ENCODE assay signal across 9 mouse cellular contexts in genomic region chr3:101603194-101603593, GRCm38 (mm10). TPM values are rescaled to one million over a fixed set of nuclear protein-coding genes. Genes with fewer than 3 reads are reported as not detected.
DNase-seq lines count a peak whose midpoint lies in the region; ATAC-seq lines count a peak whose summit lies in the region.
"Had no signal": no experiment of that assay in that cellular context is flagged by ENCODE, and none has a peak within 500 bp of the region (broad histone marks: within the 10 kb centered on the region; RNA-seq: fewer than 3 reads in every experiment).

No protein-coding gene starts in this region.

- intact Hi-C loops in left cerebral cortex, postnatal 36 days (cut with DNase I) = loop anchor here (5.0 kb wide), 1 partner anchor 96 kb away; no protein-coding TSS in a partner anchor

- H3K27ac ChIP-seq in heart, embryonic 11.5 days (ENCODE audit: low read depth, low read length) = peak overlapping the region; percentile 100
- H3K27ac ChIP-seq in hindbrain, embryonic 10.5 days = peak overlapping the region; percentile 99
- H3K27ac ChIP-seq in midbrain, embryonic 10.5 days (replicated peaks) = peak overlapping the region; percentile 99

- H3K9ac ChIP-seq in heart, embryonic 11.5 days (ENCODE audit: low read depth, low read length) = peak overlapping the region; percentile 100

- 14% methylated on average over 7 of the region's 7 CpGs for WGBS in heart, embryonic 11.5 days (ENCODE audit: insufficient replicate concordance)
- WGBS in hindbrain, embryonic 10.5 days = 42% methylated on average over 7 of the region's 7 CpGs
- WGBS in midbrain, embryonic 10.5 days = 46% methylated on average over 7 of the region's 7 CpGs

- ATAC-seq in heart, embryonic 11.5 days (replicated peaks; ENCODE audit: insufficient number of reproducible peaks, low FRiP score, low TSS enrichment) = no peak

- peaks cover 53% of the 10 kb centered on the region for H3K4me1 ChIP-seq in heart, embryonic 11.5 days (ENCODE audit: control insufficient read depth, insufficient read depth, low read length)
- H3K4me1 ChIP-seq in hindbrain, embryonic 10.5 days (replicated peaks) = peaks cover 69% of the 10 kb centered on the region
- H3K4me1 ChIP-seq in midbrain, embryonic 10.5 days = peaks cover 69% of the 10 kb centered on the region

- no peaks in the 10 kb centered on the region for H3K27me3 ChIP-seq in heart, embryonic 11.5 days (ENCODE audit: control insufficient read depth, insufficient read depth, low read length)
- peaks cover 15% of the 10 kb centered on the region; the same call in 1 of the 2 replicates for H3K27me3 ChIP-seq in hindbrain, embryonic 10.5 days (ENCODE audit: insufficient read depth, poor library complexity, severe bottlenecking)
- peaks cover 14% of the 10 kb centered on the region for H3K27me3 ChIP-seq in midbrain, embryonic 10.5 days (ENCODE audit: low read depth, poor library complexity, severe bottlenecking)
- H3K27me3 ChIP-seq: Patski had no signal

- DNase-seq in heart, postnatal 4 days = no peak
- peak; percentile 14 for DNase-seq in NIH3T3 (ENCODE audit: low read depth)
- DNase-seq in hindbrain, embryonic 10.5 days (ENCODE audit: low spot score) = no peak
- DNase-seq in midbrain, embryonic 10.5 days (ENCODE audit: low spot score) = no peak
- no peak for DNase-seq in ovary, postnatal 10 days (ENCODE audit: low spot score)
- DNase-seq in left cerebral cortex, postnatal 36 days (ENCODE audit: low spot score in 2 of 2) = no peak
- DNase-seq in embryo, embryonic 11 days = no peak

- H3K4me3 ChIP-seq in heart, embryonic 11.5 days (ENCODE audit: low read depth, low read length) = peak overlapping the region; percentile 98
- H3K4me3 ChIP-seq in hindbrain, embryonic 10.5 days = peak overlapping the region; percentile 84
- H3K4me3 ChIP-seq in midbrain, embryonic 10.5 days = peak overlapping the region; percentile 88

- H3K9me3 ChIP-seq in heart, embryonic 11.5 days (replicated peaks; ENCODE audit: control insufficient read depth, low read length) = no peaks in the 10 kb centered on the region
- no peaks in the 10 kb centered on the region for H3K9me3 ChIP-seq in hindbrain, embryonic 10.5 days
- H3K9me3 ChIP-seq in midbrain, embryonic 10.5 days (replicated peaks) = no peaks in the 10 kb centered on the region

- H3K36me3 ChIP-seq in heart, embryonic 11.5 days (ENCODE audit: control insufficient read depth, insufficient read depth, low read length) = no peaks in the 10 kb centered on the region
- H3K36me3 ChIP-seq in hindbrain, embryonic 10.5 days = no peaks in the 10 kb centered on the region
- no peaks in the 10 kb centered on the region for H3K36me3 ChIP-seq in midbrain, embryonic 10.5 days

- H3K4me2 ChIP-seq in heart, embryonic 11.5 days = peak overlapping the region; percentile 88

RNA-seq across cellular contexts. Expression of gene Atp1a1, which starts 1.3 kb away (rescaled TPM):
- 404 and 434 TPM in 2 replicates for polyA plus RNA-seq in heart, embryonic 11.5 days (2014; fragmentation: Nextera tagmentation; extraction: Ambion mirVana)
- total RNA-seq in heart, postnatal 4 days (2021) = 1,000 to 10,000 TPM; 1,042 to 1,100 TPM
- 50.2 and 63.3 TPM in 2 replicates for polyA plus RNA-seq in hindbrain, embryonic 10.5 days (2016; fragmentation: Nextera tagmentation; extraction: Ambion mirVana)
- 39.6 and 43.5 TPM in 2 replicates for polyA plus RNA-seq in midbrain, embryonic 10.5 days (2016; fragmentation: Nextera tagmentation; extraction: Ambion mirVana)
- total RNA-seq in left cerebral cortex, postnatal 36 days (2021) = 1,000 to 10,000 TPM; 1,016 to 1,239 TPM
